Mouse (Mus musculus): ENCODE measurements around the gene C6. TPM values are rescaled to one million over a fixed set of nuclear protein-coding genes. Genes with fewer than 3 reads are reported as not detected.

C6 gene
- 0.10 TPM in 1 of 2 replicates, not detected in the other for polyA plus RNA-seq (2015; fragmentation: Nextera tagmentation; extraction: Ambion mirVana)

DNA sequence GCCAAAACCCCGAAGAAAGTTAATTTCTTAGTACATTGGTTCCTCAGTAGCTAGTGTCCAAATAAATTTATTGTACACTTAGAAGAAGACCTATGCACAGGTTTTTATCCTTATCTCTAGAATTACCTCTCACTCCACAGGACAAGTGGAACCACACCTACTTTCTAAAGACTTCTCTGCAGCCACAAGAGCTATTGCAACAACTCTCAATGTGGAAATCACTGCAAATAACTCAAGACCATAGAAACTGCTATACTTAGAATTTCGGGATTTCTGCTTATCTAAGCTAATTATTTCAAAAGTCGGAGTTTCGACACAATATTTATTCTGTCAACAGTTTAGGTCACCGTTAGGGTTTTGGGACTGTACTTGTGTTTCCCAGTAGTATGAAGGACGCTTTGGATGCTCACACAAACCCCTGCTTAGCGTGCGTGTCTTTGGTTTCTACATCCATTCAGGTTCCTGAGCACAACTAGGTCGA is at the start of gene C6:
TSS of gene C6 (plus strand) at position 346 of the 481 bp plus-strand sequence.

Other genes starting within 250 kb of the C6 start
- not detected in 2 replicates for gene Mroh2b, start 171.6 kb downstream of the C6 start, polyA plus RNA-seq (2015; fragmentation: Nextera tagmentation; extraction: Ambion mirVana)

Measured in spleen, postnatal 0 days (tissue).